Mouse (Mus musculus): ENCODE results near the gene Tmem161a.

DNA sequence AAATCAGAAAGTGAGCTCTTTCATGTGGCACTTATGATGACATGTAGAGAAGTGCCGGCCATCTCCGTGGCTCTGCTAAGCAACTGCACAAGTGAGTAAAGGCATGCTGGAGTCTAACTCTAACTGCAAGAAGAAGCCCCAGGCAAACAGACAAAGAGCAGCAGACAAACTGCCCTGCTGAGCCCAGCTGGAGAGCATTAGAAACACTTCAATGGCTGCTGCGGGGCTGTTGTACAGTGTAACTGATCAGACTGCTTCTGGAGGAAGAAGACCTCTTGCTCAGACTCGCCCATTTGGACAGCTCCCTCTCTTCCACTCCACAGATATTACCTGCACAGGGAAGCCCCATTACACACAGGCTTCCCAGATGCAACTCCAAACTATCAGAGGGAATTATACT is 55.8 kb downstream of the Tmem161a start:
- TF ChIP-seq CTCF (IDR thresholded peaks at IDR 0.05; ENCODE audit: low read depth) (no peak), EP300 (IDR thresholded peaks at IDR 0.05; ENCODE audit: low read depth) (no peak)

All from heart, postnatal 0 days (tissue).